Mouse (Mus musculus) heart, postnatal 4 days (tissue): ENCODE measurements at regions not wholly inside any gene's neighbourhood (a gene's known extent, or its start where the extent isn't known, plus 50 kb on each side); places are given as distances from the start of the nearest gene placed in this dataset.

Source experiments
- DNase-seq: peaks from one replicate; pipeline ENCODE4 v3.0.0; 2021

- DNase-seq = no peak
Measured at GRCm38 (mm10) chr5:75472484-75472883, 102.2 kb upstream of the Kit start.

- no peak for DNase-seq
Measured at GRCm38 (mm10) chr5:75475414-75475813, 99.3 kb upstream of the Kit start.

- DNase-seq = no peak
Measured at GRCm38 (mm10) chr5:75478499-75478898, 96.2 kb upstream of the Kit start.

GRCm38 (mm10) chr5:75479149-75479548 is 95.6 kb upstream of the Kit start:
- DNase-seq = no peak

- no peak for DNase-seq
Measured at GRCm38 (mm10) chr5:75481595-75481994, 93.1 kb upstream of the Kit start.

- no peak for DNase-seq
Measured at GRCm38 (mm10) chr5:75484330-75484729, 90.4 kb upstream of the Kit start.

GRCm38 (mm10) chr5:75490806-75491205 is 83.9 kb upstream of the Kit start:
- no peak for DNase-seq

GRCm38 (mm10) chr5:75494143-75494542 is 80.6 kb upstream of the Kit start:
- DNase-seq = no peak

- DNase-seq = no peak
Measured at GRCm38 (mm10) chr5:75499053-75499452, 75.7 kb upstream of the Kit start.

GRCm38 (mm10) chr5:75499695-75500094 is 75.0 kb upstream of the Kit start:
- DNase-seq = no peak

- no peak for DNase-seq
Measured at GRCm38 (mm10) chr5:75500654-75501416, 73.9 kb upstream of the Kit start.

- no peak for DNase-seq
Measured at GRCm38 (mm10) chr5:75503673-75504072, 71.0 kb upstream of the Kit start.

GRCm38 (mm10) chr5:75512521-75513422 is 61.9 kb upstream of the Kit start:
- no peak for DNase-seq

- no peak for DNase-seq
Measured at GRCm38 (mm10) chr5:75518213-75518612, 56.5 kb upstream of the Kit start.

- DNase-seq = no peak
Measured at GRCm38 (mm10) chr5:75523041-75523678, 51.6 kb upstream of the Kit start.
